Comparison of ENCODE assay signal across 18 mouse cellular contexts in genomic region chr3:143710805-143711469, GRCm38 (mm10).
DNase-seq lines count a peak whose midpoint lies in the region; ATAC-seq lines count a peak whose summit lies in the region.
"Had no signal": no experiment of that assay in that cellular context is flagged by ENCODE, and none has a peak within 500 bp of the region (broad histone marks: within the 10 kb centered on the region; RNA-seq: fewer than 3 reads in every experiment).

No protein-coding gene starts in this region.

- DNase-seq in midbrain, embryonic 11.5 days (ENCODE audit: low spot score, missing footprints) = no peak
- no peak for DNase-seq in midbrain, embryonic 10.5 days (ENCODE audit: low spot score)
- DNase-seq in midbrain, embryonic 14.5 days = peak; percentile 35
- no peak for DNase-seq in cerebellum, adult 11 months
- no peak for DNase-seq in B cell, adult 2 months
- DNase-seq: adrenal gland, postnatal 14 days; cerebellum, adult 9-11 months; thymus, postnatal 4 days had no signal

- H3K36me3 ChIP-seq in forebrain, embryonic 12.5 days (replicated peaks) = no peaks in the 10 kb centered on the region
- no peaks in the 10 kb centered on the region for H3K36me3 ChIP-seq in forebrain, embryonic 15.5 days
- H3K36me3 ChIP-seq in midbrain, embryonic 11.5 days (ENCODE audit: control insufficient read depth, insufficient read depth, low read length) = no peaks in the 10 kb centered on the region
- no peaks in the 10 kb centered on the region for H3K36me3 ChIP-seq in midbrain, embryonic 10.5 days
- H3K36me3 ChIP-seq in midbrain, embryonic 14.5 days (ENCODE audit: control insufficient read depth, insufficient read depth, low read length) = no peaks in the 10 kb centered on the region
- H3K36me3 ChIP-seq: hindbrain, embryonic 12.5 days; intestine, embryonic 15.5 days; kidney, embryonic 15.5 days; limb, embryonic 12.5 days had no signal

- H3K9ac ChIP-seq in forebrain, embryonic 12.5 days = no peak overlapping the region
- H3K9ac ChIP-seq in forebrain, embryonic 15.5 days (replicated peaks) = no peak overlapping the region
- H3K9ac ChIP-seq in midbrain, embryonic 11.5 days (ENCODE audit: low read length) = no peak overlapping the region
- H3K9ac ChIP-seq in midbrain, embryonic 14.5 days (replicated peaks; ENCODE audit: low read length) = no peak overlapping the region
- H3K9ac ChIP-seq: hindbrain, embryonic 12.5 days; intestine, embryonic 15.5 days; kidney, embryonic 15.5 days; limb, embryonic 12.5 days; liver, embryonic 14.5 days had no signal

- peak; percentile 30; the same call in 1 of the 2 replicates for ATAC-seq in forebrain, embryonic 12.5 days (ENCODE audit: low FRiP score)
- ATAC-seq in forebrain, embryonic 15.5 days (replicated peaks) = no peak
- peak; percentile 70 for ATAC-seq in midbrain, embryonic 11.5 days (ENCODE audit: low FRiP score)
- no peak for ATAC-seq in midbrain, embryonic 14.5 days (ENCODE audit: low FRiP score, low TSS enrichment)
- ATAC-seq: activated CD4-positive, CD25-positive, alpha-beta regulatory T cell, adult 4 months; intestine, embryonic 15.5 days; lung, postnatal 0 days; Patski had no signal

- no peak overlapping the region; the same call in 1 of the 2 replicates for H3K4me2 ChIP-seq in forebrain, embryonic 12.5 days
- no peak overlapping the region for H3K4me2 ChIP-seq in forebrain, embryonic 15.5 days (replicated peaks)
- no peak overlapping the region for H3K4me2 ChIP-seq in midbrain, embryonic 11.5 days
- peak overlapping the region; percentile 24; the same call in 1 of the 2 replicates for H3K4me2 ChIP-seq in midbrain, embryonic 14.5 days (ENCODE audit: low read length)
- H3K4me2 ChIP-seq: hindbrain, embryonic 12.5 days; intestine, embryonic 15.5 days; kidney, embryonic 15.5 days; limb, embryonic 12.5 days had no signal

- no peak overlapping the region for H3K4me3 ChIP-seq in forebrain, embryonic 12.5 days (replicated peaks)
- H3K4me3 ChIP-seq in forebrain, embryonic 15.5 days = no peak overlapping the region
- no peak overlapping the region for H3K4me3 ChIP-seq in midbrain, embryonic 11.5 days (ENCODE audit: low read depth, low read length)
- H3K4me3 ChIP-seq in midbrain, embryonic 10.5 days = no peak overlapping the region
- H3K4me3 ChIP-seq in midbrain, embryonic 14.5 days (replicated peaks; ENCODE audit: low read depth, low read length) = no peak overlapping the region
- H3K4me3 ChIP-seq: hindbrain, embryonic 12.5 days; intestine, embryonic 15.5 days; kidney, embryonic 15.5 days; limb, embryonic 12.5 days had no signal

- peaks cover 3% of the 10 kb centered on the region; the same call in 1 of the 2 replicates for H3K27me3 ChIP-seq in forebrain, embryonic 12.5 days
- H3K27me3 ChIP-seq in forebrain, embryonic 15.5 days = no peaks in the 10 kb centered on the region
- H3K27me3 ChIP-seq in midbrain, embryonic 11.5 days (ENCODE audit: control insufficient read depth, insufficient read depth, low read length) = no peaks in the 10 kb centered on the region
- H3K27me3 ChIP-seq in midbrain, embryonic 10.5 days (ENCODE audit: low read depth, poor library complexity, severe bottlenecking) = no peaks in the 10 kb centered on the region
- no peaks in the 10 kb centered on the region for H3K27me3 ChIP-seq in midbrain, embryonic 14.5 days (ENCODE audit: control insufficient read depth, insufficient read depth, low read length)
- H3K27me3 ChIP-seq: hindbrain, embryonic 12.5 days; intestine, embryonic 15.5 days; kidney, embryonic 15.5 days; limb, embryonic 12.5 days; Patski had no signal

- no peak overlapping the region for H3K27ac ChIP-seq in forebrain, embryonic 12.5 days
- no peak overlapping the region for H3K27ac ChIP-seq in forebrain, embryonic 15.5 days (replicated peaks)
- no peak overlapping the region for H3K27ac ChIP-seq in midbrain, embryonic 11.5 days (ENCODE audit: low read depth, low read length)
- H3K27ac ChIP-seq in midbrain, embryonic 10.5 days (replicated peaks) = no peak overlapping the region
- H3K27ac ChIP-seq in midbrain, embryonic 14.5 days (replicated peaks; ENCODE audit: low read depth, low read length) = no peak overlapping the region
- H3K27ac ChIP-seq: hindbrain, embryonic 12.5 days; intestine, embryonic 15.5 days; kidney, embryonic 15.5 days; limb, embryonic 12.5 days; liver, embryonic 14.5 days had no signal

- H3K9me3 ChIP-seq in forebrain, embryonic 12.5 days = no peaks in the 10 kb centered on the region
- no peaks in the 10 kb centered on the region for H3K9me3 ChIP-seq in forebrain, embryonic 15.5 days
- no peaks in the 10 kb centered on the region; the same call in 1 of the 2 replicates for H3K9me3 ChIP-seq in midbrain, embryonic 11.5 days (ENCODE audit: control insufficient read depth, low read length)
- no peaks in the 10 kb centered on the region for H3K9me3 ChIP-seq in midbrain, embryonic 10.5 days (replicated peaks)
- H3K9me3 ChIP-seq in midbrain, embryonic 14.5 days (ENCODE audit: control insufficient read depth, low read length) = no peaks in the 10 kb centered on the region
- H3K9me3 ChIP-seq: hindbrain, embryonic 12.5 days; intestine, embryonic 15.5 days; kidney, embryonic 15.5 days had no signal

- WGBS in forebrain, embryonic 12.5 days = 41% methylated on average over 16 of the region's 16 CpGs
- WGBS in forebrain, embryonic 15.5 days = 32% methylated on average over 16 of the region's 16 CpGs
- 39% methylated on average over 16 of the region's 16 CpGs for WGBS in midbrain, embryonic 11.5 days
- 42% methylated on average over 16 of the region's 16 CpGs for WGBS in midbrain, embryonic 10.5 days
- 27% methylated on average over 16 of the region's 16 CpGs for WGBS in midbrain, embryonic 14.5 days

- H3K4me1 ChIP-seq in forebrain, embryonic 12.5 days = 0 out of 2 replicates have a peak, but pooled peaks cover 3% of the 10 kb centered on the region
- 0 out of 2 replicates have a peak, but pooled peaks cover 3% of the 10 kb centered on the region for H3K4me1 ChIP-seq in forebrain, embryonic 15.5 days
- H3K4me1 ChIP-seq in midbrain, embryonic 11.5 days (ENCODE audit: control insufficient read depth, insufficient read depth, low read length) = no peaks in the 10 kb centered on the region
- H3K4me1 ChIP-seq in midbrain, embryonic 10.5 days = peaks cover 11% of the 10 kb centered on the region
- no peaks in the 10 kb centered on the region for H3K4me1 ChIP-seq in midbrain, embryonic 14.5 days (ENCODE audit: control insufficient read depth, insufficient read depth, low read length)
- H3K4me1 ChIP-seq: hindbrain, embryonic 12.5 days; intestine, embryonic 15.5 days; kidney, embryonic 15.5 days; limb, embryonic 12.5 days had no signal

Comparison
In these comparisons a context has a peak if more than half of its experiments do, and no peak if none do; other contexts are left out.
1. ATAC-seq: peak in forebrain, embryonic 12.5 days (single experiment) and midbrain, embryonic 11.5 days (single experiment); none in forebrain, embryonic 15.5 days (single experiment) and midbrain, embryonic 14.5 days (single experiment).